Mouse (Mus musculus) lung, postnatal 0 days (tissue): ENCODE results near the gene Clstn2. TPM values are rescaled to one million over a fixed set of nuclear protein-coding genes. Genes with fewer than 3 reads are reported as not detected.

Source experiments
- ATAC-seq: fragments of 200-750 bp; cut with Nextera tagmentation; 2 replicates; pipeline ENCODE4 v1.8.0; 2017; ENCODE audit warnings: moderate library complexity
- DNase-seq: peaks from one replicate; pipeline ENCODE4 v3.0.0-alpha.2; 2016; ENCODE audit warnings: low spot score
- H3K27ac ChIP-seq: fragments of 300-500 bp; sonication (generic); 2 replicates; pipeline ENCODE4 v1.5.1; 2014; ENCODE audit warnings: antibody characterized with exemption, mild to moderate bottlenecking, low read length, mixed read lengths
- H3K27me3 ChIP-seq: fragments of 300-500 bp; sonication (generic); replicated peaks from 2 replicates; pipeline ENCODE4 v1.6.1; 2014; ENCODE audit warnings: low read length, mixed read lengths; ENCODE audit not compliant: insufficient read depth
- H3K36me3 ChIP-seq: fragments of 300-500 bp; sonication (generic); 2 replicates; pipeline ENCODE4 v1.6.1; 2014; ENCODE audit warnings: low read length, mixed read lengths; ENCODE audit not compliant: insufficient read depth
- H3K4me1 ChIP-seq: fragments of 300-500 bp; sonication (generic); 2 replicates; pipeline ENCODE4 v1.6.1; 2014; ENCODE audit warnings: antibody characterized with exemption, low read depth, low read length, mixed read lengths; ENCODE audit not compliant: insufficient read depth
- H3K4me2 ChIP-seq: fragments of 300-500 bp; sonication (generic); replicated peaks from 2 replicates; pipeline ENCODE4 v1.6.1; 2014; ENCODE audit warnings: low read depth, mild to moderate bottlenecking, low read length, moderate library complexity, mixed read lengths
- H3K4me3 ChIP-seq: fragments of 300-500 bp; sonication (generic); 2 replicates; pipeline ENCODE4 v1.5.1; 2014; ENCODE audit warnings: low read depth, low read length
- H3K9ac ChIP-seq: fragments of 300-500 bp; sonication (generic); replicated peaks from 2 replicates; pipeline ENCODE4 v1.6.1; 2014; ENCODE audit warnings: low read depth, mild to moderate bottlenecking
- H3K9me3 ChIP-seq: fragments of 300-500 bp; sonication (generic); 2 replicates; pipeline ENCODE4 v1.6.1; 2016; ENCODE audit warnings: low read length, mixed read lengths
- CTCF ChIP-seq: IDR thresholded peaks from 2 replicates; pipeline ENCODE4 v1.5.1; 2016; ENCODE audit warnings: antibody characterized with exemption, mild to moderate bottlenecking
- EP300 ChIP-seq: IDR thresholded peaks from 2 replicates; pipeline ENCODE4 v1.6.1; 2016; ENCODE audit warnings: antibody characterized with exemption, mild to moderate bottlenecking, control low read depth
- WGBS: fragments of 180-500 bp; shearing (Covaris S2); extraction: QIAGEN DNeasy Blood & Tissue Kit; methylation state at CpG from one replicate; pipeline ENCODE4 v1.1.7; 2014; 5-methylcytosine and 5-hydroxymethylcytosine counted together
- polyA plus RNA-seq: library from polyadenylated mRNA; unstranded; fragments of >200 nt; fragmentation: Nextera tagmentation; extraction: Ambion mirVana; gene quantifications from 2 replicates; pipeline ENCODE4 v1.2.1, GENCODE M21; 2015

Clstn2 gene
- polyA plus RNA-seq, 1 experiment from 2014 or later = 2.8 TPM

- TF ChIP-seq CTCF = no peak
- no peak for TF ChIP-seq EP300
- Histone ChIP-seq H3K27ac (no peak overlapping the region), H3K36me3 (no peaks in the 10 kb centered on the region), H3K4me2 (no peak overlapping the region), H3K4me3 (no peak overlapping the region), H3K9me3 (no peaks in the 10 kb centered on the region), H3K27me3 (no peaks in the 10 kb centered on the region), H3K9ac (no peak overlapping the region), H3K4me1 (no peaks in the 10 kb centered on the region)
- 73% methylated on average over 4 of the region's 4 CpGs for WGBS
- DNase-seq (no peak), ATAC-seq (no peak)
These were observed 372.0 kb downstream of the Clstn2 start for GRCm38 (mm10) chr9:97660989-97661388.

DNA sequence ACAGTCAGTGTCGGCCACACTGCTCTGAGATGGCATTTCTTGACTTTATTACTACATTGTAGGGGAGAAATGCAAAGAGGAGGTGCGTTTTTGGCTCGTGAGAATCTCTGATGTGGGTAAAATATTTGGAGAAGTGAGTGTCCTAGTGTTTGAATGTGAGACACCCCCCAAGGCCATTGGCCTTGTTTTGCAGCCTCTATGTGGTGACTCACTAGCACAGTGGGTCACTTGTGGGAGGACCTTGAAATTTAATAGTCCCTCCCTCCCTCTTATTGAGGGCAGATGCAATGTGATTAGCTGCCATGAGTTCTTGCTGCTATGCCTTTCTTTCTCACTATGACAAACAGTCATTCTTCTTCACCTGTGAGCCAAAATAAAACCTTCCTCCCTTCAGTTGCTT, 374.2 kb downstream of the Clstn2 start:
- no peaks in the 10 kb centered on the region for H3K27me3 ChIP-seq
- no peaks in the 10 kb centered on the region for H3K4me1 ChIP-seq
- TF ChIP-seq EP300 (no peak), CTCF (no peak)
- 58% methylated on average over 3 of the region's 3 CpGs for WGBS
- H3K36me3 ChIP-seq = no peaks in the 10 kb centered on the region
- no peaks in the 10 kb centered on the region for H3K9me3 ChIP-seq
- no peak overlapping the region for H3K4me3 ChIP-seq
- no peak overlapping the region for H3K27ac ChIP-seq
- H3K4me2 ChIP-seq = no peak overlapping the region
- no peak for DNase-seq
- ATAC-seq = no peak
- no peak overlapping the region for H3K9ac ChIP-seq

- Histone ChIP-seq H3K4me2 (no peak overlapping the region), H3K27me3 (no peaks in the 10 kb centered on the region), H3K9me3 (no peaks in the 10 kb centered on the region), H3K9ac (no peak overlapping the region), H3K4me1 (no peaks in the 10 kb centered on the region), H3K4me3 (no peak overlapping the region), H3K27ac (no peak overlapping the region), H3K36me3 (no peaks in the 10 kb centered on the region)
- WGBS = 74% methylated on average over 3 of the region's 3 CpGs
- ATAC-seq (no peak), DNase-seq (no peak)
- no peak for TF ChIP-seq EP300
- TF ChIP-seq CTCF = no peak
These were observed 384.6 kb downstream of the Clstn2 start for GRCm38 (mm10) chr9:97648409-97648808.

DNA sequence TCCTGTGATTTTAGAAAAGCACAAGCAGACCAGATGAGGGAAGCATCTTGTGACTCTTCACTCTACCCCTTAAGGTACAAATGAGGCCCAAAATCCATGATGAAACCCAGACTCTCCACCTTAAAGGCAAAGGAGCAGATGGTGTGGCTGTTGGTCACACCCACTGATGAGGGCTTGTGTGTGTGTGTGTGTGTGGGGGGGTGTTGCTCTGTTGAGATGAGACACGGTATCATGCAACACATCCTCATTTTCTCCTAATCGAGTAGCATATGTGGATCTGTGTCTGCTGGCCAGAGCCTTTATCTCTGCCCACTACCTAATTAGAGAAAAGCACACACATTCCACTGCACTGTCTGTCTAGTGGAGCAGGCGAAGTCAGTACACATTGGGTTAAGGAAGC, 387.2 kb downstream of the Clstn2 start:
- Histone ChIP-seq H3K27me3 (no peaks in the 10 kb centered on the region), H3K4me2 (no peak overlapping the region), H3K4me3 (no peak overlapping the region), H3K27ac (no peak overlapping the region), H3K9me3 (no peaks in the 10 kb centered on the region), H3K36me3 (no peaks in the 10 kb centered on the region), H3K9ac (no peak overlapping the region), H3K4me1 (no peaks in the 10 kb centered on the region)
- DNase-seq (no peak), ATAC-seq (no peak)
- 76% methylated on average over 3 of the region's 3 CpGs for WGBS
- no peak for TF ChIP-seq EP300
- TF ChIP-seq CTCF = no peak

DNA sequence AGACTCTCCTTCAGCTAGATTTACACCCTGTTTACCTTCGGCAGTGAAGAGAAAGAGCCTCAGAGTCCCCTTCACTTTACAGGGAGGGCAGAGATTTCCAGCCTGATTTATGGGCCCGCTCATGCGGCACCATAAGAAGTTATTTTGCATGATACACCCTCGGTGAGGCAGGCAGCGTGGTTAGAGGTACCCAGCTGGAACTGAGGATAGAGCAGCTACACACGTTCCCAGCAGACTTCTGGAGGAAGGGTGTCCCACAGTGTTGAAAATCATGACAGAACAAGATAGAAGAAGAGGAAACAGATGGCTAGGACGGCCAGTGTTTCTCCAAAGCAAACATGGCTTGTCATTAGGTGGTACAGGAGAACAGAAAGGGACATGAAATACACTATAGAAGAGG, 390.6 kb downstream of the Clstn2 start:
- H3K9ac ChIP-seq = no peak overlapping the region

GRCm38 (mm10) chr9:97639967-97640549, 392.9 kb downstream of the Clstn2 start:
- no peaks in the 10 kb centered on the region for H3K36me3 ChIP-seq
- no peak overlapping the region for H3K9ac ChIP-seq
- DNase-seq (peak; percentile 20), ATAC-seq (peak; percentile 48; the same call in 1 of the 2 replicates)
- no peaks in the 10 kb centered on the region for H3K9me3 ChIP-seq
- TF ChIP-seq EP300 (no peak), CTCF (no peak)
- no peak overlapping the region for H3K4me2 ChIP-seq
- 83% methylated on average over 6 of the region's 6 CpGs for WGBS
- no peak overlapping the region for H3K27ac ChIP-seq
- no peaks in the 10 kb centered on the region for H3K4me1 ChIP-seq
- H3K27me3 ChIP-seq = no peaks in the 10 kb centered on the region
- H3K4me3 ChIP-seq = no peak overlapping the region

More for the DNA sequence above, 390.6 kb downstream of the Clstn2 start:
- 66% methylated on average over 7 of the region's 7 CpGs for WGBS
- Histone ChIP-seq H3K4me2 (no peak overlapping the region), H3K4me1 (no peaks in the 10 kb centered on the region), H3K27me3 (no peaks in the 10 kb centered on the region), H3K27ac (no peak overlapping the region), H3K36me3 (no peaks in the 10 kb centered on the region), H3K4me3 (no peak overlapping the region), H3K9me3 (no peaks in the 10 kb centered on the region)
- no peak for TF ChIP-seq EP300
- TF ChIP-seq CTCF = no peak
- DNase-seq (no peak), ATAC-seq (no peak)
